Mouse (Mus musculus): ENCODE measurements around the gene Psg23.
"Not testable (repeated sequence)": the region's sequence is repeated elsewhere in the genome, so short reads cannot be mapped to it uniquely, and the experiment has no call there.

Gene Psg23

DNA sequence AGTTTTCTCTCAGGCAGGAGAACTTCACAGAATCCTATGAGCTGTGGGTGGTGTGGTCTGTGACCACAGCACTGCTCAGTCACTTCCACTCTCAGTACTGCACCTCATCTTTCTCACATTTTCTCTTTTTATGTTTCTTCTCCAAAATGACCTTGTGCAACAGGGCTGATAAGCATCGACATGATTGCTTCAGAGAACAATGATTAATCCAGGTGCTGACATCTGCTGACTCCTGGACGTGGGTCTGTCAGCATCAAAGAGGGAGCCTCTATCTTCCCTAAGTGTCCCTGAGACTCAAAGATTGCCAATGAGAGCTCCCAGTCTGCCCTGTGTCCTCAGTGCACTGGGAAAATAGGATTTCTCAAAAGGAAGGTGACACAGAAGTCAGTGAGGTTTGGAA is at the start of gene Psg23:
Gene Psg23, minus strand, starts transcription at position 101 of the 400 bp plus-strand sequence.
- not testable (repeated sequence) for DNase-seq (ENCODE audit: low spot score)

DNA sequence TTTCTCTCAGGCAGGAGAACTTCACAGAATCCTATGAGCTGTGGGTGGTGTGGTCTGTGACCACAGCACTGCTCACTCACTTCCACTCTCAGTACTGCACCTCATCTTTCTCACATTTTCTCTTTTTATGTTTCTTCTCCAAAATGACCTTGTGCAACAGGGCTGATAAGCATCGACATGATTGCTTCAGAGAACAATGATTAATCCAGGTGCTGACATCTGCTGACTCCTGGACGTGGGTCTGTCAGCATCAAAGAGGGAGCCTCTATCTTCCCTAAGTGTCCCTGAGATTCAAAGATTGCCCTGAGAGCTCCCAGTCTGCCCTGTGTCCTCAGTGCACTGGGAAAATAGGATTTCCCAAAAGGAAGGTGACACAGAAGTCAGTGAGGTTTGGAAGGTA is 40.3 kb upstream of the Psg23 start, which contains the start of gene Psg21:
Gene Psg21, minus strand, starts transcription at position 101 of the 400 bp plus-strand sequence.
- not testable (repeated sequence) for DNase-seq (ENCODE audit: low spot score)

DNA sequence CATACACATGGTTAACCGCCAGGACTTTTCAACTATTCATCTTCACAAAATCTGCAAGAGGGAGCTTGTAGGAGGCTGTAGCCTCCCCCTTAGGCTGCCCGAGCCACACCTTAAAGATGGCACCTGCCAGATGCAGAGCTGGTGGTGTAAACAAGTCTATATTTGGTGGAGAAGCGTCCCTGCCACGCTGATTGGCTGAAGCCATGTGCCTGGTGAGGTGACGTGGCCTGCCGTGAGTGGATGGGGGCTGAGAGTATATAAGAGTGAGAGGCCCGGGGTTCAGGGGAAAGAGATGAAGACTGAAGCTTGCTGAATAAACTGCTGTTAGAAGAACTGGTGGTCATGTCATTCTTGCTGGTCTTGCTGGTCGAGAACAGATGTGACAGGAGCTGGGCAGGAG is 10.6 kb upstream of the Psg23 start:
- not testable (repeated sequence) for DNase-seq (ENCODE audit: low spot score)

DNA sequence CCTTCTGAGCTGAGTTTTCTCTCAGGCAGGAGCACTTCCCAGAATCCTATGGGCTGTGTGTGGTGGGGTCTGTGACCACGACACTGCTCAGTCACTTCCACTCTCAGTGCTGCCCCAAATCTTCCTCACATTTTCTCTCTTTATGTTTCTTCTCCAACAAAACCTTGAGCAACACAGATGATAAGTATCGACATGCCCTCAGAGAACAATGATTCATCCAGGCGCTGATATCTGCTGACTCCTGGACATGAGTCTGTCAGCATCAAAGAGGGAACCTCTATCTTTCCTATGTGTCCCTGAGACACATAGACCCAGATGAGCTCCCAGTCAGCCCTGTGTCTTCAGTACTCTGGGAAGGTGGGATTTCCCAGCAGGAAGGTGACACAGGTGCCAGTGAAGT is 49.1 kb downstream of the Psg23 start, which contains the start of gene Psg27:
Gene Psg27, minus strand, starts transcription at position 101 of the 400 bp plus-strand sequence.
- no peak for DNase-seq (ENCODE audit: low spot score)

DNA sequence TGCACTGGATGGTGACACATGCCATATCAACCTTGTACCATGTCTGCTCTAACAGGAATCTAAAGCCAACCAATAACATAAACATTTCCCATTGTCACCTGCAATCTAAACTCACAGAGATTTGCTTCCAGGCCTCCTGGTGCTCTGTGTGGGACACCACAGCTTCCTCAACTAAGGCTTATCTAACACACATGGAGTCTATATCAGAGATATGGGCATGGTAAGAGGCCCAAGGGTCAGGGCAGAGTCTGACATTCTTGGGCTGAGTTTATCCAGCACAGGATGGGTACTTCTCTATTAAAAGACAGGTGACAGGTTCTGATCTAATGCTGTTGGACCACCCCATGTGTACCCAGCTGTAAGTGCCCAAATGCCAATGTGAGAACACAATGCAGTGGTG is 56.5 kb downstream of the Psg23 start:
- DNase-seq (ENCODE audit: low spot score), result no peak
